Mouse (Mus musculus) cerebral cortex, adult 2 months (tissue): Measurements from ENCODE around the gene Rpl27.

Experiments used
- WGBS: fragments of 180-500 bp; shearing (Covaris S2); methylation state at CpG from one replicate; pipeline ENCODE4 v1.1.7; 2018; 5-methylcytosine and 5-hydroxymethylcytosine counted together

The Rpl27 gene

DNA sequence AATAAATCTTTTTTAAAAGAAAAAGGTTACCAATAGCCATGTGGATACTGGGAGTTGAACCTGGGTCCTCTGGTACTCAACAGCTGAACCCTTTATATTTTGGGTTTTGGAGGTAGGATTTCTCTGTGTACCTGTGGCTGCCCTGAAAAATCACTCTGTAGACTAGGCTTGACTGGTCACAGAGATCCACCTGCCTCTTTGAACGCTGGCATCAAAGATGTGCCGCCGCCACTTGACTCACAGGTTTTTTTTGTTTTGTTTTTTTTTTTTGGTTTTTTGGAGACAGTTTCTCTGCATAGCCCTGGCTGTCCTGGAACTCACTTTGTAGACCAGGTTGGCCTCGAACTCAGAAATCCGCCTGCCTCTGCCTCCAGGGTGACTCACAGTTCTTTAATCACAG lies 5.7 kb downstream of the Rpl27 start:
- WGBS = 79% methylated on average over 5 of the region's 5 CpGs

DNA sequence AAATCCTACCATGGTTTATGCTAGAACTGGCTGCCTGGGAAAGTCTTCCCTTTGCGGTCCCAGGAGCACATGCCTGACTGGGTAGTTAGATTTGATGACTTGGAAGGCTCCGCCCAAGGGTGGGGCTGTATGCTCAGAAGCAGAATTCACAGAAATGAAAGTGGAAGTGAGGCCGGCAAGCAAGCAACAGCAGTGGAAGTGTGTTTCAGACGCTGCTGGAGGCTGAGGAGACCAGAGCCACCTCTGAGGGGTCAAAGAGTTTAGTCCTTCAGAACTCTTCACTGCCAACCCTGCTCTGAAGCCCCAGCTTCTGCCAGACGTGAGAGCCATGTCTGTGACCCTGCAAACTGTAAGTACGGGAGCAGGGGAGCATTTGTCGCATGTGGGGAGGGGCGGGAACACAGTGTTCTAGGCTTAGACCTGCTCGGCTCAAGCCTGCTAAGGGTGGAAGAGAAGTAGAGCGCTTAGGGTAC lies 6.2 kb downstream of the Rpl27 start, which contains the start of gene Ifi35:
Gene Ifi35 (plus strand): TSS at position 134 of the 473 bp plus-strand sequence.
- 46% methylated on average over 10 of the region's 10 CpGs for WGBS

DNA sequence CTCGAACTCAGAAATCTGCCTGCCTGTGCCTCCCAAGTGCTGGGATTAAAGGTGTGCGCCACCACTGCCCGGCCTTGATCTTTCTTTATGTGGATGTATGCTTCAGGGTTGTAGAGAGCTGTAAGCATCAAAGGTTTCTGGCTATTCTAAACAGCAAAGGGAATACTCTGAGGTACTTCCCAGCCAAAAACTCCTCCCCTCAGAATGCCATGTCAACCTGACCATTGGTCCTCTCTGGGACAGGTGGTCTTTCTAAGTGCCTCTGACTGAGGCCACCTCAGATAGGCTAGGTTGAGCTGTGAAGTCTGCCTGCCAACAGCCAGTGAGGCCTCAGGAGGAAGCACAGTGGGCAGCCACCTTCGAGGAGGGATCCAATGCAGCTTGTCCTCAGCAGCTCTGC lies 6.8 kb downstream of the Rpl27 start:
- 81% methylated on average over 4 of the region's 4 CpGs for WGBS

DNA sequence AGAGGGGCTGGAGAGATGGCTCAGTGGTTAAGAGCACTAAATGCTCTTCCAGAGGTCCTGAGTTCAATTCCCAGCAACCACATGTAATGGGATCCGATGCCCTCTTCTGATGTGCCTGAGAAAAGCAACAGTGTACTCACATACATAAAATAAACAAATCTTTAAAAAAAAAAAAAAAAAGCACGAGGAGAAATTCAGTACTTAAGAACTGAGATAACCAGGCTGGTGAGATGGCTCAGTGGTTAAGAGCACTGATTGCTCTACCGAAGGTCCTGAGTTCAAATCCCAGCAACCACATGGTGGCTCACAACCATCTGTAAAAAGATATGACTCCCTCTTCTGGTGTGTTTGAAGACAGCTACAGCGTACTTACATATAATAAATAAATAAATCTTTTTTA lies 7.5 kb downstream of the Rpl27 start:
- whole genome bisulfite sequencing = 78% methylated on average over 4 of the region's 4 CpGs

DNA sequence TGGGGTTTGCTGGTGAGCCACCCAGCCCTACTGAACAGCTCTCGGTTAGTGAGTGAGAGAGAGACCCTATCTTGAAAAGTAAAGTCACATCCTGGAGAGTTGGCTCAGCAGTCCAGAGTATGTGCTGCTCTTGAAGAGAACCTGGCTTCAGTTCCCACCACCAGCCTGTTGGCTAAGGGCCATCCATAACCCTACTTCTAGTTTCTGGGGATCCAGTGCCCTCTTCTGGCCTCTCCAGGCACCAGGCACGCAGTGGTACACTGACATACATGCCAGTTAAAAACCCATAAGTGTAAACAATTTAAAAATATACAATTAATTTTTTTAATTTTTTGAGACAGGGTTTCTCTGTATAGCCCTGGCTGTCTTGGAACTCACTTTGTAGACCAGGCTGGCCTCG lies 8.3 kb downstream of the Rpl27 start:
- WGBS = 85% methylated on average over 3 of the region's 3 CpGs

DNA sequence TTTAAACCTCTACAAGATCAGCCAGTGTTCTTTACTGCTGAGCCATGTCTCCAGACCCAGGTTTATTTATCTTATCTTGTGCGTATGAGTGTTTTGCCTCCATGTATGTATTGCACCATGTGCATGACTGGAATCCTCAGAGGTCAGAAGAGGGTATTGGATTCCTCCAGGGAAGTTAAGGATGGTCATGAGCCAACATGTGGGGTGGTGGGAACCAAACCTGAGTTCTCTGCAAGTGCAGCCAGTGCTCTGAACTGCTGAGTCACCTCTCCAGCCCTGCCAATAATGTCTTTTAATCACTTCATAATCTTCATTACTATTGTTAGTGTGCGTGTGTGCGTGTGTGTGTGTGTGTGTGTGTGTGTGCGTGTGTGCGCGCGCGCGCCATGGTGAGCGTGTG lies 9.4 kb downstream of the Rpl27 start:
- 94% methylated on average over 10 of the region's 10 CpGs for WGBS

DNA sequence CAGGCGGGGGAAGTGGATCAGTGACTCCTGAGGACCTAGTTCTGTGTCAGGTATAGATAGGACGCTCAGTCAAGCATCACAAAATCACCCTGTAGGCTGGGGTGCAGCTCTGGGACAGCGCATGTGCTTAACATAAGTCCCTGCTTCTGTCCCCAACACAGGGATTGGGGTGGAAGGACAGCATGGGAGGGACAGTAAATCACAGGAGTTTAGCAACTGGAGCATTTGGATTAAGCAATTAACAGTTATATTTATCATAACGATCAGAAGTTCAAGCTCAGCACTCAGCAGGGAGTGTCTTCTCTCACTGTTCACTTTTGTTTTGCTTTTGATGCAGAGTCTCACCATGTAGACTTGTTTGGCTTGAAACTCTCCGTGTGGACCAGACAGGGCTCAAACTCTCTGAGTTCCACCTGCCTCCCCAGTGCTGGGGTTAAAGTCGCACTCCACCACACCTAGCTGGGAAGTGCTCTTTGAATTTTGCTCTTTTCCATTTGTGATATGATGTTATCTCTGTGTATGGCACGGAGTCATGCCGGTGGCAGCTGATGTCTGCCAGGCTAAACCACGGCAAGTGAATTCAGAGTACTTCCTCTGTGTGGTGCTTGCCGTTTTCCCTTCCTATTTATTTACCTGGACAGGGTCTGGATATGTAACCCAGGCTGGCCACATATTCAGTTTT lies 10.1 kb downstream of the Rpl27 start:
- 63% methylated on average over 10 of the region's 10 CpGs for WGBS

DNA sequence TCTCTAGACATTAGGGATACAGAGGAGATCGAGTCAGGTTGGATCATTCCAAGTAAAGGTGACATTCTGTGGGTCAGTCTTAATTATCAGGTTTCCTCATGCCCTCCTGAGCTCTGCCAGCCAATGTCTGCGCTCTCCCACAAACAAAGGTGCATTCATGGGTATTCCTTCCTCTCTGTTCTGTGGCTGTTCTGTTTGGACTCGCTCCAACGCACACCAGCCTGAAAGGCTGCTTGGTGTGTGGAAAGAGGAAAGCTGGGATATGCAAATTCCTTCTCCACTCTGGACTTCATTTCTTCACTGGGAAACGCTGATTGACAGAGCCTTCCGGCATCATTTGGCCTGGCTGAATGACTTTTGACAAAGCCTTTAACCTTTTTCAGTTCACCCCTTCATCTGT lies 12.6 kb downstream of the Rpl27 start:
- WGBS = 31% methylated on average over 6 of the region's 6 CpGs

DNA sequence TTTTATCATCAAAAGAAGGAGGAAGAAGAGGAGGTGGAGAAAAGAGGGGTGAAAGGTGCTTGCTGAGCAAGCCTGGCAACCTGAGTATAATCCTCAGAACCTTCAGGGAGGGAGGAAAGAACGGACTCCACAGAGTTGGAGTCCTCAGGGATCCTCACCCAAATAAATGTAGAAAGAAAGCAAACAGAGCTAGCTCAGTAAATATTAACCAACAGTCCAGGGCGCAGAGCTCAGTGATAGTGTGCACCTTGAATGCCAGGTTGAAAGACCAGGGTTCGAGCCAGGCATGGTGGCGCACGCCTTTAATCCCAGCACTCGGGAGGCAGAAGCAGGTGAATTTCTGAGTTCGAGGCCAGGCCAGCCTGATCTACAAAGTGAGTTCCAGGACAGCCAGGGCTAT lies 13.5 kb downstream of the Rpl27 start:
- 96% methylated on average over 7 of the region's 7 CpGs for WGBS

DNA sequence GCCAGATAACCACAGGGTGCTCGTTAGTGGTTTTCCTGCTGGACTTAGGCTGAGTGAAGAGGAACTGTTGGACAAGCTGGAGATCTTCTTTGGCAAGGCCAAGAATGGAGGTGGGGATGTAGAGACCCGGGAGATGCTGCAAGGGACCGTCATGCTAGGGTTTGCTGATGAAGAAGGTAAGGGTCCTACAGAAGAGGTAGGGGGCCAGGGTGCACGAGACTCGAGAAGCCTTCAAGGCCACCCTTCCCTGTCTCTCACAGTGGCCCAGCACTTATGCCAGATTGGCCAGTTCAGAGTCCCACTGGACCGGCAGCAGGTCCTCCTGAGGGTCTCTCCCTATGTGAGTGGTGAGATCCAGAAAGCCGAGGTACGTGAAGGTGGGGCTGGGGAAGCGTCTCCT lies 15.5 kb downstream of the Rpl27 start:
- whole genome bisulfite sequencing = 92% methylated on average over 9 of the region's 9 CpGs

DNA sequence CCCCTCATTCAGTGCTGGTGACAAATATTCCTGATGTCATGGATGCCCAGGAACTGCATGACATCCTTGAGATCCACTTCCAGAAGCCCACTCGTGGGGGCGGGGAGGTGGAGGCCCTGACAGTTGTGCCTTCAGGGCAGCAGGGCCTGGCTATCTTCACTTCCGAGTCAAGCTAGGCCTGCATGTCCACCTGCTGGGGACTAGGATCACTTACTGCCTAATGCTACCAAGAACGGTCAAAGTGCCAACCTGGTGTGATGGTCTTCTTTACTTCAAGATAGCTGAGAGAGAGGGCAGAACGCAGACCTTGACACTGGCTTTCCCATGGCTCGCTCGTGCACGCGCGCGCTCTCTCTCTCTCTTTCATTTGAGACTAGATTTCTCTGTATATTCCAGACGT lies 16.1 kb downstream of the Rpl27 start:
- WGBS = 92% methylated on average over 12 of the region's 12 CpGs

DNA sequence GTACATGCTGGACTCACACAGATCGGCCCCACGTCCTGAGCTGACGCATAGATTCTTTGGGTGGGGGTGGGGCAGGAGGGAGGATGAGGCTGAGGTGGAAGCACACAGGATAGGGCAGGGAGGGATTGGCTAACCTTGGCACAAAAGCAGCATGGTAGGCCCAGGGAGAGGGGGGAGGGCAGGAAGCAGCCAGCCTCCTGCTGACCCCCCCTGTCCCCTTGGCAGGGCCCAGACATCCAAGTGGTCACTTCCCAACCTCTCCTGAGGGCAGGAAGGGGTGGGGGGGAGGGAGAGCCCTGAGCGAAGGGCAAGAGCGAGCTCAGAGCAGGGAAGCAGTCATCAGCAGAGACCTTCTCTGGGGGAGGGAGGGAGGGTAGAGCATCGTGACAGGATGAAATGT lies 17.6 kb downstream of the Rpl27 start:
- WGBS = 61% methylated on average over 6 of the region's 6 CpGs

DNA sequence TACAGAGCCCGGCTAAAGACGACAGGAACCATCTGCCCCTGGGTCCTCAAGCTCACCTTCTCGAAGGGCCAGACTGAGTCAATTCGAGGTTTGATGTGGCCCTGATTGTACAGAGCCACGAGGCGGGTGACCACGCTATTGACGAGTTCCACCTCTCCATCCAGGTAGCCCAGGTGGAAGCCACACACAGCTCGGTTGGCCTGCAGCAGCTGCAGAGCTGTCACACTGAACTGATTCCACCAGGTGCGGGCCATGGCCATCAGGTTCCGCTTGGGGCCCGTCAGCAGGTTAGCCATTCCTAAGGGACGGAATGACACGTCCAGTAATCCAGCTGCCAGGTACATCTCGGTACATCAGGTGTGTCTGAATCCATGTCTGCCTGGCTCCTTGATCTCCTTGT lies 18.2 kb downstream of the Rpl27 start:
- 91% methylated on average over 15 of the region's 15 CpGs for WGBS

DNA sequence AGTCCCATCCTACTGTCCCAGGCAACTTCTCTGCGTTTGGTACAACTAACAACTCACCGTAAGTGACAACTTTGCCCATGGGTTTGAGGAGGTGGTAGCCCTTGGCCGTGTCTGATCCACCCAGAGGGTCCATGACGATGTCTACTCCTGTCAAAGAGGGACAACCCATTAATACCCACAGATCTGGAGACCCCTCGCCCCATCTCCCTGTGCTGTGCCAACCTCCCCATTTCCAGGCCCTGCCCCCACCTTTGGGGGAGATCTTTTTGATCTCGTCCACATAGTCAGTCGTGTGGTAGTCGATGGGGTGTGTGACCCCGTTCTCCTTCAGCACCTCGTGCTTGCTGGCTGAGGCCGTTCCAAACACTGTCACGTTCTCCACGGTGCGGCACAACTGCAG lies 20.0 kb downstream of the Rpl27 start:
- WGBS = 80% methylated on average over 14 of the region's 14 CpGs

DNA sequence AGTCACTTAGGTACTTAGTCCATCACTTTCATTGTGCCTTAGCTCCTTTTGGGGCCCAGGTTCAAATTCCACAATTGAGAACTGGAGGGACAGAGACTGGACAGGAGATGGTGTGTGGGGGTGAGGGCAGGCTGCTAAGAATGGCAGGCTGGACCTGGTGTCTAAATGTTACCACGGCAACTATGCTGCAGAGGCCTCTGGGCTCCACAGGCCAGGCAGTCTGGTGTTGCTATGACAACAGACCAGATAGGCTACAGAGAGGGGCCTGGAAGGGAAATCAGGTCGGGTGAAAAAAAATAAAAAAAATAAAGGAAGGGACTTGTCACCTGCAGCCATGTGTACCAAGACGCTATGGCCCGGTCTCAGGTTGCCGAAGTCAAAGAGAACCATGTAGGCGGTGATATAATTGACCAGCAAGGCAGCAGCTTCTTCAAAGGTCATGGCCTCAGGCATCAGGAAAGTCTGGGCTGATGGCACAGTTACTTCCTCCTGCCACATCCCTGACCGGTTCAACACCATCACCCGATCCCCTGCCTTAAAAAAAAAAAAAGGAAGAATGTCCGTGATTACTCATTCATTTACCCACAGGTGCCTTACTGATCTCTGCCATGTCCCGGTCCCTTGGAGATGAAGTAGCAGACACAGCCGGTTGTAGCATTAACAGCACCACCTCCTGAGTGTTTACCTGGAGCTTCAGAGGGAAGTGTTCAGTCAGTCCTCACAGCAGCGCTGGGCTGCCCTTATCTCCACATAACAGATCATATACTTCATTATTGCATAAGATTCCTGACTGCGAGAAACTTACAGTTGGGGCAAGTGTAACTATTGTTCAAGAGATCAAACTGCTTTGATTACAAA lies 20.7 kb downstream of the Rpl27 start:
- WGBS = 62% methylated on average over 13 of the region's 13 CpGs

DNA sequence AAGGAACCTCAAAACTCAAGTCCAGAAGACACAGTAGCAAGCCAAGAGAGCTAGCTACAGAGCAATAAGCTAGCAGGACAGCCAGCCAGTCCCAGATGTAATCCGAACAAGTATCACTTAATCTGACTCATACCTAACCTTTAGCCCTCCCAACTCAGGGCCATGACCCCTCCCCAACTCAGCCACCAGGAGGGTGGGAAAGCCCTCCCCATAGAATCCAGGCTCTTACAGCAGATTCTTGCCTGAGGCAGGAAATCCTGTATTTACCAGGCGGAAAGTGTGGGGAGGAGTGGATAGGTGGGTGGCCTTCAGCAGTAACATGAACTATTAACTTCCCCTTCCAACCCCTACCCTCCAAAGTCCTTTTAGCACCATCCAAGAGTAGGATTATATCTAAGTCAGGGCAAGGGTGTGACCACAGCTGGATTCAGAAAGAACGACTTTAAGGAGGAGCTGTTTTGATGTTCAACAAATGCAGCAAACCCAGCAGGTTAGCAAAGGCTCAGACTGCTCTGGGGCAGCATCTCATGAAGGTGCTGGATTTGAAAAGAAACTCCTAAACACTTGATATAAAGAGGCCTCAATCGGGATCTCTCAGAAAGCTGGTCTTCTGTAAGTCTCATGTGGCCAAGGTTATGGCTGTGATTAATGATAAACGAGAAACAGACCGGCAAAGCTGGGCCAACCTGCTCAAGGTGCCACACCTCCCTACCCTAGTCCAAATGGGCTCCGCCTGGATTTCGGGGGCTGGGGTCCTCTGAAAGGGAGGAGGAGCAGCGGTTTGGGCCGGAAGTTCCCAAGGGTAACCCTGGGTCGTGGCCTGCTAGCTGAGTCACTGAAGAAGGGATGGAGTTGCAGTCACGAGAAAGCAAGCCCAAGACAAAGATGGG lies 22.4 kb downstream of the Rpl27 start, which contains the start of gene Rnd2:
Gene Rnd2 (plus strand): TSS at position 789 of the 890 bp plus-strand sequence.
- 27% methylated on average over 12 of the region's 12 CpGs for WGBS

DNA sequence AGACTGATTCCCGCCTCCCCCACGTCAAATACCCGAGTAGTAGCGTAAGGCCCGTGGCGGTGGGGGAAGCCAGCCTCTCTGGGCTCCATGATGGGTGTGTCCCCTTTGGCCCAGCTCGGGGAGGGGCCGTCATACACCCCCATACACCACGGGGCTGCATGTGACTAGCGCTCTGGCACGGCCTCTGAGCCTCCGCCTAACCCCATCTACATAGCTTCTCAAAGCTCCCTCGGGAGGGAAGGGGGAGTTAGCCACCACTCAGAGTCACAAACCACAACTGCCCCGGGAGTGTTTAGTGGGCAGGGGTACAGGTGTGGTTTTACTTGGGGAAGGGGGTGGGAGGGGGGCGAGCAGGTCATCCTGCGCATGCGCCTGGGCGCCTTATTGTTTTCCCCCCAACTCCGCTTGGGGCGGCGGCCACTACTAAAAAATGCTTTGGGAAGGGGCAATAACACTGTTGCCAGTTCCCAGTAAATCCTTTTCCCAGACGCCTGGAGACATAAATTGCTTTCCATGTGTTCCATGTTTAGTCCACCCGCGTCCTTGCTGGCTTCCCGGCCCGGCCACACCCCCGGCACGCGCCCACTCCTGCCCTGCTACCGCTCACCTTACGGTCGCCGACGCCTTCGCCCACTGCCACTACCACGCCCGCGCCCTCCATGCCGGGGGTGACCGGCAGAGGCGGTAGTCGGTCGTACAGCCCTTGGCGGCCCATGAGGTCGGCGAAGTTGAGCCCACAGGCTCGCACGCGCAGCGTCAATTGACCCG lies 23.2 kb downstream of the Rpl27 start:
- under 1% methylated on average over 51 of the region's 51 CpGs for WGBS

DNA sequence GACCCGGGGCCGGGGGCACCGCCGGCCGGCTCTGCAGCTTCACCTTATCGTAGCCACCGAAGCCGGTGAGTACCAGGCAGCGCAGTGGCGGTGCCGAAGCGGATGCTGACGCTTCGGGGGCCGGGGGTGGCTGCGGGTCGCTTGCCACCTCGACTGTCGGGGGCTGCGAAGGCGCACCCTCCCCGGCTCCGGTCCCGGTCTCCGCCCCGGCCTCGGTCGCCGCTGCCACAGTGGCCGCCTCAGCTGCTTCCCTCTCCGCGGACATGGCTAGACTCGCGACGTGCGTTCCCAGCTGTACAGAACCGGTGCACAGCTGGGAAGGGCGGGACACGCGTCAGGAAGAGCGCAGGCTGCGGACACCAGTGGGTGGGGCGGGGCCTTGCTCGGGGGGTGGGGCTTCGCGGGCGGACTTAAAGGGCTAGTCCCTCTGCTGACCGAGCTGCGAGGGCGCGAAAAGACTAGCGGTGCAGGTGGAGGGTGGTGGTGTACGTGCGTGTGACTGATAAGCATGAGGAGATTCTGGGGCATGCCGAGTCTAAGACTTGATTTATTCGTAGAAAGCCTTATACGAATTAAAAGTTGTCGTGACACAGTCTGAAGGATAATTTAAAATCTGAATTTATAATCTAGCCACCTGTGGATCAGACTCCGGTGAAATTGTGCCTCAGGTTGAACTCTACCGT lies 23.9 kb downstream of the Rpl27 start, which contains the start of gene Vat1:
Gene Vat1 (minus strand): TSS at position 362 of the 683 bp plus-strand sequence.
- 2% methylated on average over 60 of the region's 60 CpGs for WGBS

DNA sequence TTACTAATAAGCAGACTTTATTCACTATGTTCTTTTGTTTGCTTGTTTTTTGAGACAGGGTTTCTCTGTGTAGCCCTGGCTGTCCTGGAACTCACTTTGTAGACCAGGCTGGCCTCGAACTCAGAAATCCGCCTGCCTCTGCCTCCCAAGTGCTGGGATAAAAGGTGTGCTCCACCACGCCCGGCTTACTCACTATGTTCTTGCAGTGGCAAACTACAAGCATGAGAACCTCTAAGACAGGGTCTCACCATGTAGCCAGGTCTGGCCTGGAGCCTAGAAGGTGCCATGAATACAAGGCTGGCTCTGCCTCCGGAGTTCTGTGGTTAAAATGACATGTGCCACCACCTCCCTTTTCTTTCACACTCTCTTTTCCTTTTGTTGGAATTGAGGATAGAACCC lies 24.5 kb downstream of the Rpl27 start:
- 49% methylated on average over 5 of the region's 5 CpGs for WGBS

DNA sequence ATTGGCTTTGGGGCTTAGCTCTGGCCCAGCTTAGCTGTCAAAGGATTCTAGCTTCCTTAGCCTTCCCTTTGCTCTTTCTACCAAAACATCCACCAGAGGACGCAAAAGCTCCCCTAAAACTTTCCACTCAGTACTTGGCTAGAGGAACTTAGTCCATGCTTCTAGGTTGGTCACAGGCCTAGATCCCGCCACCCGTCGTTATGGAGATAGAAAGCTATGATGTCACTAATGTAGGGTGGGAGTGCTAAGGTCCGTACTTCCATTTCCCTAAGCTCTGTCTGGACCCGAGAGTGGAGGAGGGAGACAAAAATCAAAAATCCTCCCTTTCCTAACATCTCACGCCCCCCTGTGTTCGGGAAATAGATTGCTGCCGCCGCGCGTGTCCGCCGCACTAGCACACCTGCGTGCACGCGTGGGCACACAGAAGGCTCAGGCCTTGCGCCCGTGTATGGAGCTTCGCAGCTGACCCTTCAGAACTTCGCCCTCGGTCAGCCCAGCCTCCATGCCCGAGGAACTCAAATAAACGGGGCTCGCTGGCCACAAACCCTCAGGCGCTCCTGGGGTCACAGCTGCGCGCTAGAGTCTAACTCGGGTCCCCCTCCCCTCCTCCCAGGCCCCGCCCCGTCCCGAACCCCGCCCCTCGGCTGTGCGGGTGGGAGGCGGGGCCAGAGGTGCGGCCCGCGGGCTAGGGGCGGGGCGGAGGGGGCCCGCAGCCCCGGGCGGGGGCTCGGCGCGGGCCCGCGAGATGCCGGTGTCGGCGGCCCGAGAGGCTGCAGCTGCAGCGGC lies 25.6 kb downstream of the Rpl27 start:
- WGBS = under 1% methylated on average over 53 of the region's 54 CpGs
